Mouse (Mus musculus): Measurements from ENCODE around the gene Hpcal1. TPM values are rescaled to one million over a fixed set of nuclear protein-coding genes. Genes with fewer than 3 reads are reported as not detected.
"Not testable (repeated sequence)": the region's sequence is repeated elsewhere in the genome, so short reads cannot be mapped to it uniquely, and the experiment has no call there.

The Hpcal1 gene
- polyA plus RNA-seq, 1 experiment from 2014 or later: 36.6 TPM

- Histone ChIP-seq H3K9ac (no peak overlapping the region), H3K27me3 (no peaks in the 10 kb centered on the region), H3K4me3 (replicated peaks) (no peak overlapping the region), H3K36me3 (replicated peaks) (no peaks in the 10 kb centered on the region), H3K4me1 (peaks cover 70% of the 10 kb centered on the region), H3K27ac (peak overlapping the region; percentile 57), H3K4me2 (no peak overlapping the region), H3K9me3 (no peaks in the 10 kb centered on the region)
- WGBS: 54% methylated on average over 4 of the region's 4 CpGs
- ATAC-seq (ENCODE audit: low FRiP score): no peak
Measured at GRCm38 (mm10) chr12:17750500-17750899, 59.8 kb downstream of the Hpcal1 start.

GRCm38 (mm10) chr12:17752828-17753227, 62.2 kb downstream of the Hpcal1 start:
- WGBS: 8% methylated on average over 5 of the region's 5 CpGs
- Histone ChIP-seq H3K4me3 (replicated peaks) (no peak overlapping the region), H3K4me2 (no peak overlapping the region), H3K9ac (peak overlapping the region; percentile 29; the same call in 1 of the 2 replicates), H3K36me3 (replicated peaks) (no peaks in the 10 kb centered on the region), H3K27me3 (no peaks in the 10 kb centered on the region), H3K9me3 (no peaks in the 10 kb centered on the region), H3K27ac (peak overlapping the region; percentile 81), H3K4me1 (peaks cover 46% of the 10 kb centered on the region)
- ATAC-seq (ENCODE audit: low FRiP score): peak; percentile 82

GRCm38 (mm10) chr12:17754771-17755170, 64.1 kb downstream of the Hpcal1 start:
- no peak overlapping the region for H3K4me2 ChIP-seq
- H3K4me3 ChIP-seq (replicated peaks): no peak overlapping the region
- H3K27ac ChIP-seq: no peak overlapping the region
- H3K4me1 ChIP-seq: peaks cover 34% of the 10 kb centered on the region
- H3K36me3 ChIP-seq (replicated peaks): no peaks in the 10 kb centered on the region
- no peak overlapping the region for H3K9ac ChIP-seq
- no peak for ATAC-seq (ENCODE audit: low FRiP score)
- H3K27me3 ChIP-seq: no peaks in the 10 kb centered on the region
- 96% methylated on average over 1 of the region's 1 CpGs for WGBS
- H3K9me3 ChIP-seq: no peaks in the 10 kb centered on the region

GRCm38 (mm10) chr12:17756891-17757290, 66.2 kb downstream of the Hpcal1 start:
- H3K4me3 ChIP-seq (replicated peaks): no peak overlapping the region
- no peak overlapping the region for H3K4me2 ChIP-seq
- no peak overlapping the region for H3K9ac ChIP-seq
- no peaks in the 10 kb centered on the region for H3K9me3 ChIP-seq
- no peak for ATAC-seq (ENCODE audit: low FRiP score)
- H3K4me1 ChIP-seq: peaks cover 20% of the 10 kb centered on the region
- H3K27ac ChIP-seq: no peak overlapping the region
- no peaks in the 10 kb centered on the region for H3K36me3 ChIP-seq (replicated peaks)
- no peaks in the 10 kb centered on the region for H3K27me3 ChIP-seq
- 81% methylated on average over 4 of the region's 4 CpGs for WGBS

GRCm38 (mm10) chr12:17762286-17762933, 71.8 kb downstream of the Hpcal1 start:
- Histone ChIP-seq H3K36me3 (replicated peaks) (no peaks in the 10 kb centered on the region), H3K27ac (no peak overlapping the region), H3K27me3 (no peaks in the 10 kb centered on the region), H3K9ac (no peak overlapping the region), H3K4me3 (replicated peaks) (no peak overlapping the region), H3K4me2 (no peak overlapping the region), H3K9me3 (no peaks in the 10 kb centered on the region), H3K4me1 (peaks cover 13% of the 10 kb centered on the region)
- no peak for ATAC-seq (ENCODE audit: low FRiP score)
- 57% methylated on average over 6 of the region's 6 CpGs for WGBS

GRCm38 (mm10) chr12:17763054-17763453, 72.4 kb downstream of the Hpcal1 start:
- no peak for ATAC-seq (ENCODE audit: low FRiP score)
- Histone ChIP-seq H3K27me3 (no peaks in the 10 kb centered on the region), H3K9me3 (no peaks in the 10 kb centered on the region), H3K9ac (no peak overlapping the region), H3K4me3 (replicated peaks) (no peak overlapping the region), H3K4me1 (peaks cover 13% of the 10 kb centered on the region), H3K4me2 (no peak overlapping the region), H3K36me3 (replicated peaks) (no peaks in the 10 kb centered on the region), H3K27ac (no peak overlapping the region)

- WGBS: 87% methylated on average over 3 of the region's 3 CpGs
- Histone ChIP-seq H3K9ac (no peak overlapping the region), H3K27me3 (no peaks in the 10 kb centered on the region), H3K36me3 (replicated peaks) (no peaks in the 10 kb centered on the region), H3K4me1 (peaks cover 13% of the 10 kb centered on the region), H3K9me3 (no peaks in the 10 kb centered on the region), H3K4me3 (replicated peaks) (no peak overlapping the region), H3K4me2 (no peak overlapping the region), H3K27ac (no peak overlapping the region)
- no peak for ATAC-seq (ENCODE audit: low FRiP score)
Measured at GRCm38 (mm10) chr12:17764005-17764404, 73.3 kb downstream of the Hpcal1 start.

GRCm38 (mm10) chr12:17767567-17767966, 76.9 kb downstream of the Hpcal1 start:
- 67% methylated on average over 1 of the region's 1 CpGs for WGBS
- H3K9me3 ChIP-seq; ATAC-seq (ENCODE audit: low FRiP score); H3K4me2 ChIP-seq; H3K27ac ChIP-seq; H3K4me1 ChIP-seq; H3K36me3 ChIP-seq (replicated peaks); H3K27me3 ChIP-seq; H3K4me3 ChIP-seq (replicated peaks); H3K9ac ChIP-seq: not testable (repeated sequence)

GRCm38 (mm10) chr12:17769476-17770172, 79.0 kb downstream of the Hpcal1 start:
- Histone ChIP-seq H3K36me3 (replicated peaks) (no peaks in the 10 kb centered on the region), H3K27ac (no peak overlapping the region), H3K4me2 (no peak overlapping the region), H3K27me3 (no peaks in the 10 kb centered on the region), H3K4me1 (no peaks in the 10 kb centered on the region), H3K9ac (no peak overlapping the region), H3K4me3 (replicated peaks) (no peak overlapping the region), H3K9me3 (no peaks in the 10 kb centered on the region)
- no peak for ATAC-seq (ENCODE audit: low FRiP score)
- WGBS: 82% methylated on average over 2 of the region's 2 CpGs

- H3K27ac ChIP-seq: no peak overlapping the region
- 48% methylated on average over 2 of the region's 2 CpGs for WGBS
- no peak overlapping the region for H3K4me2 ChIP-seq
- H3K9me3 ChIP-seq: no peaks in the 10 kb centered on the region
- no peak overlapping the region for H3K9ac ChIP-seq
- no peaks in the 10 kb centered on the region for H3K27me3 ChIP-seq
- H3K36me3 ChIP-seq (replicated peaks): no peaks in the 10 kb centered on the region
- no peak overlapping the region for H3K4me3 ChIP-seq (replicated peaks)
- H3K4me1 ChIP-seq: no peaks in the 10 kb centered on the region
- ATAC-seq (ENCODE audit: low FRiP score): no peak
Measured at GRCm38 (mm10) chr12:17770538-17770937, 79.9 kb downstream of the Hpcal1 start.

GRCm38 (mm10) chr12:17773721-17774120, 83.1 kb downstream of the Hpcal1 start:
- H3K9me3 ChIP-seq; H3K4me2 ChIP-seq; H3K4me3 ChIP-seq (replicated peaks); H3K36me3 ChIP-seq (replicated peaks); H3K27ac ChIP-seq; H3K4me1 ChIP-seq; ATAC-seq (ENCODE audit: low FRiP score); H3K27me3 ChIP-seq; H3K9ac ChIP-seq: not testable (repeated sequence)
- WGBS: 87% methylated on average over 5 of the region's 5 CpGs

GRCm38 (mm10) chr12:17774842-17775241, 84.2 kb downstream of the Hpcal1 start:
- 74% methylated on average over 3 of the region's 3 CpGs for WGBS
- H3K36me3 ChIP-seq (replicated peaks): not testable (repeated sequence)

GRCm38 (mm10) chr12:17778320-17778719, 87.7 kb downstream of the Hpcal1 start:
- Histone ChIP-seq H3K4me1 (peaks cover 5% of the 10 kb centered on the region; the same call in 1 of the 2 replicates), H3K27me3 (no peaks in the 10 kb centered on the region), H3K4me3 (replicated peaks) (no peak overlapping the region), H3K36me3 (replicated peaks) (no peaks in the 10 kb centered on the region), H3K27ac (no peak overlapping the region), H3K9ac (no peak overlapping the region), H3K9me3 (no peaks in the 10 kb centered on the region), H3K4me2 (no peak overlapping the region)
- 3% methylated on average over 2 of the region's 3 CpGs for WGBS
- no peak for ATAC-seq (ENCODE audit: low FRiP score)

More at GRCm38 (mm10) chr12:17774842-17775241, 84.2 kb downstream of the Hpcal1 start:
- not testable (repeated sequence) for H3K4me3 ChIP-seq (replicated peaks); H3K4me1 ChIP-seq; H3K9me3 ChIP-seq; ATAC-seq (ENCODE audit: low FRiP score); H3K4me2 ChIP-seq; H3K27me3 ChIP-seq; H3K9ac ChIP-seq; H3K27ac ChIP-seq

Data from forebrain, embryonic 12.5 days (tissue).